Mouse (Mus musculus): ENCODE results near the gene Exoc4.

The Exoc4 gene

DNA sequence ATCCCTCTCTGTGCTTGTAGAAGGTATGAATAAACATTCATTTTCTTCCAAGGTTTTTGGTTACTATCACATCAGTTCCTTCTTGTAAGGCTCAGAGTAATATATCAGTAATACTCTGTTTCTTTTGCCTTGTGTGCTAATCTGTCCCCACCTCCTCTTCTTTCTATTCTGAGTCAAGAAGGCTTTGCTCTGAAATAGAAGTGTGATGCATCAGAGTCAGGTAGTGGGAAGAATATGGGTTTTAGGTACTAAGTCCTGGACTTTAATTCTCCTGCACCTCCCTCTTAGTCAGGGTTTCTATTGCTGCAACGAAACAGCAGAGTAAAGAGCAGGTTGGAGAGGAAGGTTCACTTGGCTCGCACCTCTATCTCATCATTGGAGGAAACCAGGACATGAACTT, 240.9 kb downstream of the Exoc4 start:
- no peak for DNase-seq

DNA sequence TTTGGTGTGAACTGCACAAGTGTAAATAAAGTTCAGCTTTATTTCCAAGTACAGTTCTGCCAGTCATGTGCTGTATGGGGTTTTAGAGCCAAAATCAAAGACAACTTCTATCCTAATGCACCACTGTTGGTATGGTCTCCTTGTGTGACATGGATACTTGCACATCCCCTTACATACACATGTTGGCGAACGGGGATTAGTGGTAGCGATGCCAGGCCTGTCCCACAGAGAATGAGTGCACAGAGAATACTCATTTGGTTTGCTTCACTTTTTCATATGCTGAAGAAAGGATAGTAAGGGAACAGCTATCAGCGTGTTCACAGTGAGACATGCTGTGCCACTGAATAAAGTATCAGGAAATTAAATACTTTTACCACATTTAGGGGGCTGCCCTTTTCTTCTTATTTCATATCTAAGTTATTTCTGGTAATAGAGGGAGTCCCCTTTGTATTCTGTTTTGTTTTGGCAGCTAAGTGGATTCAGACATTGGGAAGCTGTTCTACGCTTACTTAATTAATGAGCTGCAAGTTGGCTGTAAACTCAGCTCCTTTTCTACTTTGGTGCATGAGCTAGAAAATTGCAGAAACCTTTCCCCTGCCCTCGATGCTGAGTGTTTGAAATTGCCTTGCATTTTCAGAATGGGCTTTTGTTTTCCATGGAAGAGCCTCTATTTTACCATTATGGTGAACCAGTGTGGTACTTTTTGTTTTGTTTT, 247.4 kb downstream of the Exoc4 start:
- no peak for DNase-seq

DNA sequence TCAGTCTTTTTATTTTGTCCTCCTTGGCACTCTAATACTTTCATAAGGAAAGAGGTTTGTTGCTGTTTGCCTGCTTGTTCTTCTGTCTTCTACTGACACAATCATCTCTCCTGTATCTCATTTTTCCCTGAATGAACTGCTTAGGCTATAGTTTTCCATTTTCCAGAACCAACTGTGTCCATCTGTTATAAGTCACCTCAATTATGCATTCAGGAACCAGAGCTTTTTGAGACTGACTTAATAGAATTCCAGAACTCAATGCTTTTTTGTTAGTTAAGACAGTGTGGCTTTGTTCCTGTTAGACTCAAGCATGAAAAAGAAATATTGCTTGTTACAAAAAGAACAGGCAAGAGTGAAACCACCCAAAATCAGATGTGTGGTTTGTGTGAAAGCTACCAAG, 248.5 kb downstream of the Exoc4 start:
- no peak for DNase-seq

DNA sequence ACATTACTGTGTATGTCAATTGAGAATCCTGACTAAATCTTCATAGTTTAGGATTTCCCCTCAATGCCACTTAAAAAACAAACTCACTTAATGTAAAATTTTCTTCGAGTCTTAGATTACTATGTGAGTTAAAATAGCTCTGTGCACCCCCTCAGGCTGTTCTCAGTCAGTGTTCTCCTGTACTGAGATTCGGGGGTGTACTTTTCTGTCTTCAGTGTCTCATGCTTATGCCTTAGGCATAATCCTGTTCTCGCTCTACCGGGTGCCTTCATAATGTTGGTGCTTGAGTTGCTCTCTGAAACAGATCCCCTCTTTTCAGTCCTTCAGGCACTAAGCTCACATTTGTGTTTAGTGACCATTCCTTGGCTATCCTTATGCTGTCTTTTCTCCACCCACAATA, 253.5 kb downstream of the Exoc4 start:
- DNase-seq = no peak

DNA sequence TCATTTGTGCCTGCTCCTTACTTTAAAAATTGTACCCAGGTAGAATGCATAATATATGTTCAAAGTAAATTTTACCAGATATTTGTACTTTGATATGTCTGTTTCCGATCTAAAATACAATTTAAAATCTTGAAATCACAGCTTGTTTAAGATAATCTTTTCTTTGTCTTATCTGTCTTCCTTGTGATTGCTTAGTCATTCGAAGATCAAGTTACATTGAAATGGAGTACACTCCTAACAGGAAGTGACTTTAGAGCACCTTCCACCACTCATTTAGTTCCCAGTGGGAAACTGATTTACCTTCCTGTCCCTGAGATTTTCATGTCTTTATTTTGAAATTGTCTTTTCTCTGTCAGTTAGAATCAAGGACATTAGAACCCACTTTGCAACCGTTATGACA, 254.5 kb downstream of the Exoc4 start:
- DNase-seq = no peak

DNA sequence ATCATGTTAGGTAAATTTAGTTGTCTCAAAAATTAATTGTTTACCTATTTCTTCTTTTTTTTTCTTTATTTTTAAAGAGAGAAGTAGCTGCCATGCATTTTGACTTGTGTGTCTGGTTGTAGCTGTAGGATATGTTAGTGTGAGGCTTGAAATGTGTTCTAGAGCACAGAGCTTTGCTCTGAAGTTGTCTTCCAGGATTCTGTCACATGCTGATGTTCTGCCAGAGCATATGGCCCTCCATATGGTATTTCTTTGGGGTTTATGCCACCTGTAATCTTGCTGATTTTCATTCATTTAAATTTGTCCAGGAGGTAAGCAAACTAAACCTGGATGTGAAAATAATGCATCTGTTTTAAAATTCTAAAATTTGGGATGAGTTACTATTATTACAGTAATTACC, 258.2 kb downstream of the Exoc4 start:
- no peak for DNase-seq

DNA sequence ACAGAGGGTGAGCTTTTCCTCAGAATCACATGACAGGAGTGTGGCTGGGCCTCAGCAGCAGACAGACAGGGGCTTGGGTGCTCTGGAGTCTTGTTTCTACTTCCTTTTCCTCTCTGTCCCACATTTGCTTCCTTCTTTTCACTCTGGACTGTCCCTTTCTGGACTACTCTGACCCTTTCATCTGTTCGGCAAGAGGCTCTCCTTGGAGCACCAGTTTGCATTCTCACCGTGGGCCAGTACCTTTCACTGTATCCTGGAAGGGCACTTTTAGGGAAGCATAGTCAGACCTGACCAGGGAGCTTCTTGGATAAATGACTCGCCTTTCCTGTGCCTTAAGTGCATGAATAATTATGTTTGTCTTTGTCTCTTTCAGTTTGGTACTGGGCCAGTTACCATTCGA, 266.5 kb downstream of the Exoc4 start:
- peak; percentile 9 for DNase-seq

DNA sequence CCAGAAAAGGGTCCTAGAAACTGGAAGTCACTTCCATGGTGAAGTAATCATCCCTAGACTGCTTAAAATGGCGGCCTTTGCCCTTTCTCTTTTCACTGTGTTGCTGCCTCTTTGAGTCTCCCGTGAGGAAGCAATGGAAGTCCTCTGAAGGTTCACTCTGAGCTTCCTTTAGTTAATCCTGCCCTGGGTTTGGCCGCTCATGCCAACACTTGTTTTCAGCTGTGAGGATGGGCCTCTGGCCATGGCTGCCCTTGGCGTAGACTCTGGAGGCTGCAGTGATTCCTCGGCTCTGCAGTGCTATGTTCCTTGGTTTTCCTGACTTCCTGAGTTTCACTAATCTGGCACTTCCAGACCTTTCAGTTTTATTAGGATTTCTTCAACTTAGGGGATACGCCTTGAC, 267.9 kb downstream of the Exoc4 start:
- no peak for DNase-seq

DNA sequence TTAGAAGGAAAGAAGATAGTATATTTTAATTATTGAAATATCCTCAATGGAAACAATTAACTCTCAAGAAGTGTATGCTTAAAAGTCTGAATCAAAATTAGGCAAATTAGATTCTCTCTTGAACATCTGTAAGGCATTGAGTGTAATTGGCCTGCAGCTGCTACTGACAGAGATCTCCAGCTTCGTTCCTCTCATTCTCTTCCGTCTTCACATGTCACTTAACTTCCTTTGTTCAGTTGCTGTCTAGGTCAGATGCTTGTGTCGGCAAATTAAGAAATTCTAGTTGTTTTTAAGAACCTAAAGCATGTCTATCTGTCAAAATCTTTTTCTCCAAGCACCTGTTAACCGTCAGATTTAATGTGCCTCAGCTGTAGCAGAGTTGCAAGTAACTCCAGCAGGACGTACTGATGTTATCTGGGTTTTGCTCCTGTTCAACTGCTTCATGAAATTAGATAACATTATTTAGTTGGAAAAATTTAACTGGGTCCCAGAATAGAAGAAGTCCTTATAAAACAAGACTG, 269.1 kb downstream of the Exoc4 start:
- no peak for DNase-seq

DNA sequence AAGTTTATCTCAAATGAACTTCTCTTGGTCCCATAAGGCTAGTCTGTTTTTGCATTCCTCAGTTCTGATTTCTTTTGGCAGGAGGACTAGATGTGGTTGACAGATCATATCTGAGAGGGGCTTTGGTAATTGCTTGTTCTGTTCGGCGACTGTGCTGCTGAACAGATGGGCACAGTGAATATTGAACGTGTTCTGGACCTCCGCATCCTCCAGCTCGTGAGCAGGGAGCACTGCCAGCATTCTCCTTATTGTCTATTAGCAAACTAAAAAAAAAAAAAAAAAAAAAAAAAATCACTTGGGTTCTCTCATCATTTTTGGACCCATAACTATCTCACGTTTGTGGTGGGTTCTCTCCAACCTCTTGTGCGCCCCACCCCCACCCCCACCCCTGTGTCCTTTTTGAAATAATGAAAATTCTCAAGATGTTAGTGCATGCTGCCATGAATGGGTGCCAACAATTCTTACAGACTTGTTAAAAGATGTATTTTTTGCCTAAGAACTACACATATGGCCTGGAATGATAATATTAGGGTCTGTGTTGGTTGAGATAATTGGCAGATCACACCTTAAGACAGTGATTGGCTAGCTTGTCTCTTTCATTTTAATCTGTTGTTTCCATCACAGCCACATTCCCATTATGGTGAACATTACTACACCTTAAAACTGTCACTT, 276.9 kb downstream of the Exoc4 start:
- DNase-seq = no peak

DNA sequence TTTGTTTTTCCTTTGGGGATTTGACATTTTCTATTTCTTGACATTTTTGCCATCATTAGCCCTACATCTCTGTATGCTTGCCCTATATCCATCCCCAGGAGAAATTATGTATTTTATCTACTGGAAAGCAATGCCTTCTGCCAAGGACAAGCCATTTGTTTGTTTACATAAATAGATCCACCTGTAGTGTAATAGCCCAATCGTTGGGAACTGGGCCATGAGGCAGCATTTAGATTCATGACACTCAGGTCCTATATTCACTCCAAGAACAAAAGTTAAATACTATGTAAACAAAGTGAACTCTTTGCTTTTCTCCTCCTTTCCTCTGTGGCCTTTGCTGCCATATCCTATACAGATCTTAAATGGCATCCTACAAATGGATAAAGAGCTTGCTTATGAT, 291.5 kb downstream of the Exoc4 start:
- DNase-seq = no peak

DNA sequence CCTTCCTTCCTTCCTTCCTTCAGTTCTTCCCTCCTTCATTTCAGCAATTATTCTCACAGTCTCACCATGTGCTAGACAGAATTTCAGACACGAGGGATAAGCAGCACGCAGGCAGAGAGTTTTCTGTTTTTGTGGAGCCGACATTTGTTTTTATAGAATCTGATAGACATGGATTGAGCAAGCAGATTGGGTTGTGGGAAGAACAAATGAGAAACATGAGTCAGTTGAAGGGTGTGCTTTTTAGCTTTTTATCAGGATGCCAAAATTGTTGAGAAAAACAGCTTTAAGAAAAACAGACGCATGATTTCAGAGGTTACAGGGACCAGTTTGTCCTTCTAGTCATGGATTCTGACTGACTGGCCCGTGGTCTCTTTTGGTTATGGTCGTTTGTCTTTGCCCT, 293.8 kb downstream of the Exoc4 start:
- DNase-seq = no peak

DNA sequence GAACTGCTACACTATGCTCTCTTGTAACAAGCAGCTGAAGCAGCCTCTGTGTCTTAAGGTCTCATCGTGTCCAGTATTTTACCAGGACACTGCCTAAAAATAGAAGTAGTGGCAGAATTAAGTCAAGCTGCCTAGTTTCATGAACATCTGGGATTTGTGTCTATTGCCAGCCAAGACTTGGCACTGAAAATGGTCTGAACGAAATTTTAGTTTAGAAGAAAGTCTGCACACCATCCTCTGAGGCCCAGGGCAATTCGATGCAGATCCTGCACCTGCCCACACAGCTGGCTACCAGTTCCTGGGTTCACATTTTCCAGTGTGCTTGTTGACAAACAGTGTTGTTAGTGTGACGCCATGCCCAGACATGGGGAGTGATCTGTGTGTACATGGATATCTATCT, 303.0 kb downstream of the Exoc4 start:
- no peak for DNase-seq

DNA sequence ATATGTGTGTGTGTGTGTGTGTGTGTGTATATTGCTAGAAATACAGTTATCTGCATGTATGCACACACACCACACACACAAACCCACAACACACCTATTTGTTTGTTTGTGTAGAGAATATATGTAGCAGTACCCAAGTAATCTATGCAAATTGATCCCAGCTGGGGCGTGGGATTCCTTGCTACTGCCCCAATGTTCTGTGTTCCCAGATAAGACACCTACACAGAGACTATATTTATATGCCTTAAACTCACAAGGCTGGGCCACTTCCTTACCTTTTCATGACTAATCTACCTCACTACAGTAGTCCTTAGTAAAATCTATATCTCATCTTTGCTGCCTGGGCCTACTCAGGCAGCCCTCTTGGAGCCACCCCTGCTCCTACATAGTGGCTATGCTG, 312.0 kb downstream of the Exoc4 start:
- no peak for DNase-seq

DNA sequence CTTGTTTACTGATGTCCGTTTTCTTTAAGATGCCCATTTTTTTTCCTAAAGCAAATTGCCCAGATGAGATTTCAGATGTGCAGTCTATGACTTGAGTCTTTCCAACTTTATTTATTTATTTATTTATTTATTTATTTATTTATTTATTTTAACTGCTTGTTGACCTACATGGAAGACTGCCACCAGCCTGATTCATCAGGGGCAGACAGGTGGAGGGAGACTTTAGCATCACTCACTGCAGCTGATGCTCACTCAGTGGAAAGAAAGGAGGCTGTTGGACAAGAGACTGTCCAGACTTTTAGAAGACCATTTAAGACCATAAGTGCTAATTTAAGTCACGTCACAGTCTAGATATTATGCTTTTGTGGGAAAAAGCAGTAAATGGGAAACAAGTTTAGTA, 313.0 kb downstream of the Exoc4 start:
- DNase-seq = no peak

DNA sequence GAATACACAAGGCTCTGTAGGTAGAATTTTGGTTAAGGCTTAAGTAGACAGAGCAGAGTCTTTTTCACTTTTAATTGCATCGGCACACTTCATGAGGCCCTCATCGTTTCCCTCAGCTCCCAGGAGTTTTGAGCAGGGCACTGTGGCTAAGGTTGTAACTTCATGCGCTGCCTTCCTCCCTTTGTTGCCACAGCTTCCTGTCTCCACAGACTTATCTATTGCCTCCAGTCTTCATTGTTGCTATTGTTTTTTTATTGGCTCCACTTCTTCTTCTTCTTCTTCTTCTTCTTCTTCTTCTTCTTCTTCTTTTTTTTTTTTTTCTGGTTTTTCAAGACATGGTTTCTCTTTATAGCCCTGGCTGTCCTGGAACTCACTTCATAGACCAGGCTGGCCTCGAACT, 327.1 kb downstream of the Exoc4 start:
- DNase-seq = no peak

DNA sequence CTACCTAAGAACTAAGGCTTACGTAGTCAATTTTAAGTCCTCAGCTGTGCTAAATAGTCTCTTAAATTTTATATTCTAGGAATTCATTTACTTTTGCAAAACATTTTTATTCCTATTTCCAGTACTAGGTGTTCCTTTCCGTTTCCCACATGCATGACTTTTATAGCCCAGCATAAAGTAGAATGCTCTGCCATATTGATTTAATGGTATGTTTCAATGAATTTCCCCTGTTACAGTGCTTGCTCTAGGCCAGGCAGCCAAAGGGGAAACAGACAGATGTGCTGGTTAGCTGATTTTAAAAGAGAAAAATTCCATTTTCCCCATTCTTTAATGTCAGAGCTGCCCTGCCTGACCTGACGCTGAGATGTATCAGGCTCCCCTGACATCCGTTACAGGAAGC, 359.6 kb downstream of the Exoc4 start:
- no peak for DNase-seq

DNA sequence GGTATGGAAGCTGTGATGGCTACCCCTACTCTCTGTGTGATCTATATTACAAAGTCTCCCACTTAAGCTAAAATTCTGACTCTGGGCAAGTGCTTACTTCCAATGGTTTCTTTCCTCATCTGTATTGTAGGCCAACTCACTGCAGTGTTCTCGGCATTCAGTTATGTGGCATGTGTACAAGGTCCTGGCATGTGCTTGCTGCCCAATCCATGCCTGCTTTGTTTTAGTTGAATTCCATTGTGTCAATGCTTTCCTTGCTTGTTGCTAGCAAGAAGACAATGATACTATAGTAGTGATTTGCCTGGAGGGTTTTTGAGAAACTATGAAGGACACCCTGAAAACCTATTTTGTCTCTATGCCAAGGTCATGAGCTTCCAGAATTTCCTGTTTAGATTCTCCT, 365.1 kb downstream of the Exoc4 start:
- no peak for DNase-seq

DNA sequence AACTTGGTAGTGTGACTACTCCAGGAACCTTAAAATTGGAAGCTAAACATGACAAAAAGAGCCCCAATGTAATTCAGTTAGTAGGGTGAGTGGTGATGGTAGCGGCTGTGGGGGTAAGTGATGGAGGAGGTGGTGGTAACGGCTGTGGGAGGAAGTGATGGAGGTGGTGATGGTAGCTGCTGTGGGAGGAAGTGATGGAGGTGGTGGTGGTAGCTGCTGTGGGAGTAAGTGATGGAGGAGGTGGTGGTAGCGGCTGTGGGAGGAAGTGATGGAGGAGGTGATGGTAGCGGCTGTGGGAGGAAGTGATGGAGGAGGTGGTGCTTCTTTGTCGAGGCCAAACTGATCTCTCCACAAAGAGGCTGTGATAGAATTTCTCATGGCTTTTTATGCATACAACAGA, 369.7 kb downstream of the Exoc4 start:
- no peak for DNase-seq

DNA sequence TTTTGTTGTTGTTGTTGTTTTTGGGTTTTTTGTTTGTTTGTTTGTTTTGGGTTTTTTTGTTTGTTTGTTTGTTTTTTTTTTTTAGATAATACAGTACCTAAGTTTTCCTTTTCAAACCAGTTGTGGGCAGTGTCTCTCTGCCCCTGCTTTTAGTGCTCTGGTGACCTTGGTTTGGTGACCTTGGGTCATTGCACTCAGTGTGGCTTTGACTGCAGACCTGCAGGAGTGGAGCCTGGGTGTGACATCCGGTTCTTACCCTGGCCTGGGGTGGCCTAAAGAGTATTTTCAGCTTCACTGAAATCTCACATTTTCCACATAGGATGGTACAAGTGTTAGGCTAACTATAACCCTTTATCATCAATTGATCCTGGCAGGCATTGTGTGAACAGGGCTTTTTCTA, 371.8 kb downstream of the Exoc4 start:
- no peak for DNase-seq

DNA sequence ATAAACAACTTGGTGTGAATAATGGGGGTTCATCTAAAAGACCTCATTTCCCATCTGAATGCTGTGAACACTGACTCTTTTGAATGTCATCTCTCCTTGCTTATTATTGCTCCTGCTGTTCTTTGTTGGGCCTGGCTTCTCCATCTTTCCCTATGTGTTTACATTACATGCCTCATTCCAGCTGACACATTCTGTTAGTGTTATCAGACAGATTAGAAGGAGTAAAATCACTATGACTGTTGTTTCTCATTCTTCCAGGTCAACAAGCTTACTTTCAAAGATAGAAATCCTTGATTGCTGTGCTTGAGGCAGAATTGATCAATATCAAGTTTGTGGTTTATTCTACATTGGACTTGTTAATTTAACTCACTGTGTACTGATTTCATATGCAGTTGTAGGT, 377.0 kb downstream of the Exoc4 start:
- no peak for DNase-seq

DNA sequence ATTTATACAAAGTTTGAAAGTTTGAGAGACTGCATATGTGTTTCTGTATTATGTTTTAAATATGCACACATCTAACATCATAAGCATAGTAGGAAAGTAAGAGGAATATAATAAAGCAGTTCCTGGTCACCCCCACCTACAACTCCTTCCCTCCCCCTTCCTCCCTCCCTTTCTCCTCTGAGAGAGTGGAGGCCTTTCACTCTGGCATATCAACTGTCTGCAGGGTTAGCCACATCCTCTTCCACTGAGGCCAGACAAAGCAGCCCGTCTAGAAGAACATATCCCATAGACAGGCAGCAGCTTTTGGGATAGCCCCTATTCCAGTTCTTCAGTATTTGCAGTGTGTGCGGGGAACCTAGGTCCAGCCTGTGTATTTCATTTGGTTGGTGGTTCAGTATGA, 382.2 kb downstream of the Exoc4 start:
- no peak for DNase-seq

DNA sequence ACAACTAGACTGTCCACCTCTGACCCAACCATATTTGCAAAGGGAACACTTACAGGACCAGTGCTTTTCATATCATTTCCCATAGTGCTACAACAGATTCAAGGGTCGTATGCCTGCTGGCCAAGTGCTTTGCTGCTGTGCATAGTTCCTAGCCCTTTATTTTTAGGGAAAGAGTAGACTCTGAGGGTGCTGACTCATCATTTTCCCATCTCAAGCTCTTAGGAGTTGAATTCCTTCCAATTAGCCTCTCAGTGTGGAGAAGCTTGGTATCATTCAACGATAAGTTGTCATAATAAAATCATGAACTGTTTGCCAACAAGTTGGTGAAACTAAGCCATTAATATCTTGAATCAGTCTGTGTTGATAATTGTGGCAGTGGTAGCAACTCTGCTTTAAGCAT, 388.3 kb downstream of the Exoc4 start:
- DNase-seq = no peak

DNA sequence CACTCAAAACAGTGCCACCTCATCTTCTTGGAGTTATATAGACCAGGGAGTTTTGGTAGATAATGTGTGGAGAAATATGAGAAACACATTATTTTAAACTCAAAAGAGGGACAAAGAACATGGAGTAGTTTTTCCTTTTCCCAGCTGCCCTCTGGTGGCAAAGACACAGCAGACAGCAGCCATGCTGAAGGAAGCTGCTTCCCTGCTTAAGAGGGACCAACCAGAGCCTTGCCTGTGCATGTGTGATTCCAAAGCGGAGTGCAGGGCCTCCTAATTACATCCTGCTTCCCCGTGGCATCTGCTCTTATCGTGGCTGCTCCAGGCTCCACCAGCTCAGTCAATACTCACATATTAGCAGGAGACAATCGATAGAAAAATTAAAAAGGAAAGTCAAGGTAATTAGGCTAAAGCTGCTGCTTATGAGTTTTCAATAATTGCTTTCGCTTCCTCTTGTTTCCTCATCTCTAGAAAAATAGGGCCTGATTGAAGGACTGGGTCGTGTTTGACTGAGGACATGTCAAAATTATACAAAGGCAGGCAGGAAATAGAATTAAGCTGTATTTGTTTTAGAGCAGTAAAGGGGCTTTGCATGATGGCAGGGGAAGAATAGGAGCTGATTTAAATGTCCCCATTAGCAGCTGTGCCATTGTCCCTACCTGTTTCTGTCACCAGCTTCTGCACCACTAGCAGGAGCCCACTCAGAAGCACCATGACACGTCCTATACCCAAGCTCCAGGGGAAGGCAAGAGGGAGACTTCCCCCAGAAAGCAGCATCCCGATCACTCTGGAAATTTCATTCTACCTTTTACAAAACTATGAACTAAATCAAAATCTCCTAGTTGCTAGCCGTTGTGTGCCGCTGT, 433.1 kb downstream of the Exoc4 start:
- peak; percentile 44 for DNase-seq
